ENCODE assay signal across 8 mouse cellular contexts in genomic region chr9:38718927-38719441, GRCm38 (mm10). TPM values are rescaled to one million over a fixed set of nuclear protein-coding genes. Genes with fewer than 3 reads are reported as not detected.
A peak's percentile ranks its signal among the peaks of the same experiment; 100 is the strongest.
DNase-seq lines count a peak whose midpoint lies in the region; ATAC-seq and TF ChIP-seq lines count a peak whose summit lies in the region.

No protein-coding gene starts in this region.

- in situ Hi-C loops in ES-E14 (cut with MboI; ENCODE audit: low sequenced_read_pairs in 2 of 2, unreplicated experiment in 2 of 2): no loop called here

- H3K4me1 ChIP-seq in ES-E14 (ENCODE audit: control insufficient read depth in 2 of 2, insufficient read depth in 2 of 2, low read length in 2 of 2, poor library complexity in 1 of 2): no peaks in the 10 kb centered on the region
- H3K4me1 ChIP-seq in embryonic facial prominence, embryonic 12.5 days: peaks cover 9% of the 10 kb centered on the region; the same call in 1 of the 2 replicates
- peaks cover 9% of the 10 kb centered on the region for H3K4me1 ChIP-seq in limb, embryonic 12.5 days (replicated peaks)
- H3K4me1 ChIP-seq in midbrain, embryonic 13.5 days (replicated peaks): peaks cover 12% of the 10 kb centered on the region

- H3K27ac ChIP-seq in ES-E14 (ENCODE audit: insufficient read depth, low read depth, low read length, poor library complexity, severe bottlenecking): no peak overlapping the region
- H3K27ac ChIP-seq in embryonic facial prominence, embryonic 12.5 days: peak overlapping the region; percentile 9
- no peak overlapping the region for H3K27ac ChIP-seq in limb, embryonic 12.5 days
- no peak overlapping the region for H3K27ac ChIP-seq in midbrain, embryonic 13.5 days

- H3K9me3 ChIP-seq in ES-E14 (ENCODE audit: control insufficient read depth, insufficient read depth, low read depth, low read length): no peaks in the 10 kb centered on the region
- H3K9me3 ChIP-seq in embryonic facial prominence, embryonic 12.5 days: no peaks in the 10 kb centered on the region
- H3K9me3 ChIP-seq in limb, embryonic 12.5 days: no peaks in the 10 kb centered on the region
- no peaks in the 10 kb centered on the region for H3K9me3 ChIP-seq in midbrain, embryonic 13.5 days

- WGBS in embryonic facial prominence, embryonic 12.5 days: 6% methylated on average over 3 of the region's 3 CpGs
- WGBS in limb, embryonic 12.5 days: 8% methylated on average over 3 of the region's 3 CpGs
- WGBS in midbrain, embryonic 13.5 days: 2% methylated on average over 3 of the region's 3 CpGs

- no peaks in the 10 kb centered on the region for H3K36me3 ChIP-seq in ES-E14 (ENCODE audit: control insufficient read depth, insufficient read depth, low read length, poor library complexity, severe bottlenecking)
- peaks cover 7% of the 10 kb centered on the region; the same call in 1 of the 2 replicates for H3K36me3 ChIP-seq in embryonic facial prominence, embryonic 12.5 days
- H3K36me3 ChIP-seq in limb, embryonic 12.5 days: 0 out of 2 replicates have a peak, but pooled peaks cover 5% of the 10 kb centered on the region
- H3K36me3 ChIP-seq in midbrain, embryonic 13.5 days: no peaks in the 10 kb centered on the region

- H3K27me3 ChIP-seq in embryonic facial prominence, embryonic 12.5 days: no peaks in the 10 kb centered on the region
- H3K27me3 ChIP-seq in limb, embryonic 12.5 days: no peaks in the 10 kb centered on the region
- no peaks in the 10 kb centered on the region for H3K27me3 ChIP-seq in midbrain, embryonic 13.5 days

- DNase-seq in 3T3-L1 (ENCODE audit: low read depth, low spot score): peak; percentile 74
- DNase-seq in ES-E14 (ENCODE audit: low read depth, low spot score): peak; percentile 6
- peak; percentile 35 to 45 for DNase-seq in heart, postnatal 10 days
- no peak for DNase-seq in left cerebral cortex, postnatal 25 days (ENCODE audit: low spot score in 2 of 2)
- no peak for DNase-seq in thymus, postnatal 10 days (ENCODE audit: low spot score in 2 of 2)

- H3K9ac ChIP-seq in ES-E14 (ENCODE audit: insufficient read depth, low read depth, low read length, poor library complexity, severe bottlenecking): no peak overlapping the region
- peak overlapping the region; percentile 40; the same call in 1 of the 2 replicates for H3K9ac ChIP-seq in embryonic facial prominence, embryonic 12.5 days
- peak overlapping the region; percentile 54 for H3K9ac ChIP-seq in limb, embryonic 12.5 days (replicated peaks)
- H3K9ac ChIP-seq in midbrain, embryonic 13.5 days (replicated peaks): peak overlapping the region; percentile 37; the same call in 1 of the 2 replicates

- H3K4me3 ChIP-seq in ES-E14 (ENCODE audit: insufficient read depth in 1 of 2, low read depth in 1 of 2, low read length in 2 of 2, poor library complexity in 1 of 2, severe bottlenecking in 1 of 2): peak overlapping the region; percentile 5 to 75; a peak in 3 of 4 replicates
- peak overlapping the region; percentile 44 for H3K4me3 ChIP-seq in embryonic facial prominence, embryonic 12.5 days
- H3K4me3 ChIP-seq in limb, embryonic 12.5 days (replicated peaks): peak overlapping the region; percentile 52
- H3K4me3 ChIP-seq in midbrain, embryonic 13.5 days (replicated peaks): peak overlapping the region; percentile 36

- intact Hi-C loops in heart, postnatal 10 days (cut with DNase I): no loop called here
- intact Hi-C loops in left cerebral cortex, postnatal 25 days (cut with DNase I): no loop called here

- peak; percentile 81; the same call in 1 of the 2 replicates for ATAC-seq in embryonic facial prominence, embryonic 12.5 days (ENCODE audit: insufficient number of reproducible peaks, insufficient read depth, low FRiP score, low TSS enrichment)
- ATAC-seq in limb, embryonic 12.5 days (ENCODE audit: insufficient number of reproducible peaks, insufficient read depth, low FRiP score, low TSS enrichment, low read depth): peak; percentile 69; the same call in 1 of the 2 replicates
- peak; percentile 40; the same call in 1 of the 2 replicates for ATAC-seq in midbrain, embryonic 13.5 days

- H3K4me2 ChIP-seq in embryonic facial prominence, embryonic 12.5 days (replicated peaks): peak overlapping the region; percentile 61
- H3K4me2 ChIP-seq in limb, embryonic 12.5 days: peak overlapping the region; percentile 72
- peak overlapping the region; percentile 48 for H3K4me2 ChIP-seq in midbrain, embryonic 13.5 days (replicated peaks)

TF ChIP-seq in ES-E14, 5 proteins besides CTCF, POLR2A, EP300 and RAD21:
- no peak for TF ChIP-seq ZC3H11A (IDR thresholded peaks at IDR 0.05; ENCODE audit: borderline replicate concordance, low read depth, low read length)
TF ChIP-seq in ES-E14: peak in this region for 0.

RNA-seq across cellular contexts. Expression of gene Vwa5a, which starts 0.9 kb away (rescaled TPM):
- total RNA-seq in ES-E14 (2012; rRNA removed): 10.4 and 11.9 TPM in 2 replicates
- polyA plus RNA-seq in embryonic facial prominence, embryonic 12.5 days (2016; fragmentation: Nextera tagmentation; extraction: Ambion mirVana): 16.3 and 16.4 TPM in 2 replicates
- 10 to 100 TPM; 29.9 to 34.3 TPM for total RNA-seq in heart, postnatal 10 days (2021)
- polyA plus RNA-seq in limb, embryonic 12.5 days (2016; fragmentation: Nextera tagmentation; extraction: Ambion mirVana): 14.2 and 15.9 TPM in 2 replicates
- 6.0 and 8.3 TPM in 2 replicates for polyA plus RNA-seq in midbrain, embryonic 13.5 days (2015; fragmentation: Nextera tagmentation; extraction: Ambion mirVana)
- total RNA-seq in left cerebral cortex, postnatal 25 days (2021): 1 to 10 TPM; 7.2 to 7.9 TPM

RNA-seq across cellular contexts. Expression of gene Olfr919, which starts 15.5 kb away (rescaled TPM):
- total RNA-seq in ES-E14 (2012; rRNA removed): not detected in 2 replicates
- polyA plus RNA-seq in embryonic facial prominence, embryonic 12.5 days (2016; fragmentation: Nextera tagmentation; extraction: Ambion mirVana): not detected in 2 replicates
- total RNA-seq in heart, postnatal 10 days (2021): not detected
- polyA plus RNA-seq in limb, embryonic 12.5 days (2016; fragmentation: Nextera tagmentation; extraction: Ambion mirVana): not detected in 2 replicates
- not detected in 2 replicates for polyA plus RNA-seq in midbrain, embryonic 13.5 days (2015; fragmentation: Nextera tagmentation; extraction: Ambion mirVana)
- not detected for total RNA-seq in left cerebral cortex, postnatal 25 days (2021)

RNA-seq across cellular contexts. Expression of gene Olfr920, which starts 33.1 kb away (rescaled TPM):
- total RNA-seq in ES-E14 (2012; rRNA removed): 0.09 and 0.11 TPM in 2 replicates
- polyA plus RNA-seq in embryonic facial prominence, embryonic 12.5 days (2016; fragmentation: Nextera tagmentation; extraction: Ambion mirVana): 0.04 TPM in 1 of 2 replicates, not detected in the other
- total RNA-seq in heart, postnatal 10 days (2021): under 1 TPM; 0.07 to 0.12 TPM
- polyA plus RNA-seq in limb, embryonic 12.5 days (2016; fragmentation: Nextera tagmentation; extraction: Ambion mirVana): not detected in 2 replicates
- not detected in 2 replicates for polyA plus RNA-seq in midbrain, embryonic 13.5 days (2015; fragmentation: Nextera tagmentation; extraction: Ambion mirVana)
- not detected for total RNA-seq in left cerebral cortex, postnatal 25 days (2021)

RNA-seq across cellular contexts. Expression of gene Olfr918, which starts 44.6 kb away (rescaled TPM):
- not detected in 2 replicates for total RNA-seq in ES-E14 (2012; rRNA removed)
- polyA plus RNA-seq in embryonic facial prominence, embryonic 12.5 days (2016; fragmentation: Nextera tagmentation; extraction: Ambion mirVana): not detected in 2 replicates
- total RNA-seq in heart, postnatal 10 days (2021): not detected
- not detected in 2 replicates for polyA plus RNA-seq in limb, embryonic 12.5 days (2016; fragmentation: Nextera tagmentation; extraction: Ambion mirVana)
- not detected in 2 replicates for polyA plus RNA-seq in midbrain, embryonic 13.5 days (2015; fragmentation: Nextera tagmentation; extraction: Ambion mirVana)
- not detected for total RNA-seq in left cerebral cortex, postnatal 25 days (2021)

RNA-seq across cellular contexts. Expression of gene Olfr917, which starts 53.3 kb away (rescaled TPM):
- total RNA-seq in ES-E14 (2012; rRNA removed): not detected in 2 replicates
- not detected in 2 replicates for polyA plus RNA-seq in embryonic facial prominence, embryonic 12.5 days (2016; fragmentation: Nextera tagmentation; extraction: Ambion mirVana)
- total RNA-seq in heart, postnatal 10 days (2021): not detected
- not detected in 2 replicates for polyA plus RNA-seq in limb, embryonic 12.5 days (2016; fragmentation: Nextera tagmentation; extraction: Ambion mirVana)
- polyA plus RNA-seq in midbrain, embryonic 13.5 days (2015; fragmentation: Nextera tagmentation; extraction: Ambion mirVana): not detected in 2 replicates
- not detected for total RNA-seq in left cerebral cortex, postnatal 25 days (2021)

Comparison
In these comparisons a context has a peak if more than half of its experiments do, and no peak if none do; other contexts are left out.
1. DNase-seq: peak in 3T3-L1 (single experiment), ES-E14 (single experiment) and heart, postnatal 10 days (2 of 2); none in left cerebral cortex, postnatal 25 days (0 of 2) and thymus, postnatal 10 days (0 of 2).
2. Peak in every context shown above with its lines, with median percentiles within 50 percentile points of each other: H3K4me3 ChIP-seq, ATAC-seq and H3K4me2 ChIP-seq.